Mouse (Mus musculus): ENCODE measurements at regions not wholly inside any gene's neighbourhood (a gene's known extent, or its start where the extent isn't known, plus 50 kb on each side); places are given as distances from the start of the nearest gene placed in this dataset.

- intact Hi-C loops (cut with DNase I): no loop called here
- DNase-seq: peak in 1 of 2 experiments; percentile 1
These were observed 57.7 kb upstream of the Ror1 start for GRCm38 (mm10) chr4:100037868-100038267.

GRCm38 (mm10) chr4:100039741-100040140, 55.9 kb upstream of the Ror1 start:
- intact Hi-C loops (cut with DNase I): no loop called here
- no peak for DNase-seq

GRCm38 (mm10) chr4:100041982-100042381, 53.6 kb upstream of the Ror1 start:
- no peak for DNase-seq
- intact Hi-C loops (cut with DNase I): no loop called here

- intact Hi-C loops (cut with DNase I): no loop called here
- DNase-seq: peak; percentile 71 to 75
These were observed 50.3 kb upstream of the Ror1 start for GRCm38 (mm10) chr4:100045164-100045906.
